Mouse (Mus musculus) bone marrow, adult 2 months (tissue): ENCODE results near the gene Slc38a3. TPM values are rescaled to one million over a fixed set of nuclear protein-coding genes. Genes with fewer than 3 reads are reported as not detected.

ENCODE experiments used
- H3K27ac ChIP-seq: fragments of 200-500 bp; 2 replicates; pipeline ENCODE4 v1.5.1; 2012; ENCODE audit warnings: low read depth, mild to moderate bottlenecking, control low read depth, inconsistent platforms, low read length; ENCODE audit not compliant: control insufficient read depth, poor library complexity, insufficient read depth
- H3K4me1 ChIP-seq: fragments of 200-500 bp; 2 replicates; pipeline ENCODE4 v1.6.1; 2011; ENCODE audit warnings: low read length; ENCODE audit not compliant: control insufficient read depth, insufficient read depth
- H3K4me3 ChIP-seq: fragments of 200-500 bp; replicated peaks from 2 replicates; pipeline ENCODE3; 2011; ENCODE audit warnings: mild to moderate bottlenecking, low read depth, low read length, control low read depth; ENCODE audit not compliant: control insufficient read depth
- CTCF ChIP-seq: fragments of 200-500 bp; IDR thresholded peaks from 2 replicates; pipeline ENCODE4 v1.5.1; 2011; ENCODE audit warnings: low read length, control low read depth; ENCODE audit not compliant: control insufficient read depth, insufficient read depth
- POLR2A ChIP-seq: fragments of 200-500 bp; IDR thresholded peaks from 2 replicates; pipeline ENCODE4 v1.6.1; 2011; ENCODE audit warnings: low read depth, mild to moderate bottlenecking, control low read depth, low read length, borderline replicate concordance; ENCODE audit not compliant: control insufficient read depth
- WGBS: fragments of 180-500 bp; shearing (Covaris S2); methylation state at CpG from one replicate; pipeline ENCODE4 v1.1.7; 2018; 5-methylcytosine and 5-hydroxymethylcytosine counted together
- polyA plus RNA-seq: library from polyadenylated mRNA; stranded (reverse); fragments of >200 nt; gene quantifications from 2 replicates; pipeline ENCODE4 v1.2.4, GENCODE M21; 2011; ENCODE audit warnings: low replicate concordance; ENCODE audit not compliant: missing spikeins, insufficient read depth, insufficient read length

The Slc38a3 gene
- polyA plus RNA-seq, 1 experiment = 4.7 TPM

DNA sequence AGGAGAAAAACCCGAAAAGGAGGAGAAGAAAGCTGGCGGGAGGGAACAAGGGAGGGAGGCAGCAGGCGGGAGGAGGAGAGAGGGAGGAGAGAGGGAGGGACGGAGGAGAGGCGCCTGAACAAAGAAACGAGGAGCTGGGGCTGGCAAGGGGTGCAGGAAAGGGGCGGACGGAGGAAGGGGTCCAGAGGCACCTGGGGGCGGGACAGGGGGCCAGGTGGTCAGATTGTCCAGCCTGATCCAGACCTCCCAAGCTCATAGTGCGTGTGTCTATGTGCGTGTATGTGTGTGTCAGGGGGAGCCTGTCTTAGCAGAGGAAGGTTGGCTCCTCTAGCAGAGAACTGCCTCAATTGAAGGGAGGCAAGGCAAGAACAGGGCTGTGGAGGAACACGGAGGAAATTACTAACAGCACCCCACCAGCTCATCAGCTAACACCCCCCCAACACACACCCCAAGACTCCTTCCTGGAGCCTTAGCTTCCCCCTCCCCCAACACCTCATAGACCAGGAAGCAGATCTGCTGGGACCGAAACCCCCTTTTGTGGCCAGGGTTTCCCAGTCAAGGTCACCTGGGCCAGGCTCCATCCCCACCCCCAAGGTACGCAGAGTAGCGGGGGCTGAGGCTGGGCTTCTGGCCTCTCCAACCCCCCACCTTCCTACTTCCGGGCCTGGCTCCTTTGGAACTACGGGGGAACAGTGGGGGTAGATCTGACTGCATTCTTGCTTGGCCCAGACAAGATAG lies 38.5 kb upstream of the Slc38a3 start:
- TF ChIP-seq CTCF = no peak
- no peak for TF ChIP-seq POLR2A
- no peaks in the 10 kb centered on the region; the same call in 1 of the 2 replicates for H3K4me1 ChIP-seq
- no peak overlapping the region for H3K4me3 ChIP-seq
- 6% methylated on average over 17 of the region's 17 CpGs for WGBS
- H3K27ac ChIP-seq = no peak overlapping the region

DNA sequence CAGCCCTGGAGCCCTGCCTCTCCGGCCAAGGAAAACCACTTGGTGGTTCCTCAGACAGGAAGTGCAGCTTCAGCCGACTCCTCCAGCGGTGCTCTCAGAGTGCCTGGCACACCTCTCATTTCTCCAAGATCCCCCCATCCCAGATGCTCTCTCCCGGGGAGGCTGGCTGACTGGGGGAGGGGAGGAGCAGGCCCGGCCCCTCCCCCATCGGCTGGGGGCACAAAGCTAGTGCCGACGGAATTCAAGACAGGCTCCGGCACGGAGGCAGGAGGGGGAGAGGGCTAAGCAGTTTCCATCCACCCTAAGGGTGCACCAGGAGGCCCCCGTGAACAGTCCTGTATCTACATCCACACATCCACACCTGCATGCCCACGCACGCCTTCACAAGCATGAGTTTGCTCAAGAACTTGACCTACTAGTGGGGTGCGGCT lies 37.5 kb upstream of the Slc38a3 start:
- TF ChIP-seq CTCF (no peak), POLR2A (no peak)
- no peaks in the 10 kb centered on the region; the same call in 1 of the 2 replicates for H3K4me1 ChIP-seq
- no peak overlapping the region for H3K4me3 ChIP-seq
- 15% methylated on average over 14 of the region's 14 CpGs for WGBS
- H3K27ac ChIP-seq = no peak overlapping the region

DNA sequence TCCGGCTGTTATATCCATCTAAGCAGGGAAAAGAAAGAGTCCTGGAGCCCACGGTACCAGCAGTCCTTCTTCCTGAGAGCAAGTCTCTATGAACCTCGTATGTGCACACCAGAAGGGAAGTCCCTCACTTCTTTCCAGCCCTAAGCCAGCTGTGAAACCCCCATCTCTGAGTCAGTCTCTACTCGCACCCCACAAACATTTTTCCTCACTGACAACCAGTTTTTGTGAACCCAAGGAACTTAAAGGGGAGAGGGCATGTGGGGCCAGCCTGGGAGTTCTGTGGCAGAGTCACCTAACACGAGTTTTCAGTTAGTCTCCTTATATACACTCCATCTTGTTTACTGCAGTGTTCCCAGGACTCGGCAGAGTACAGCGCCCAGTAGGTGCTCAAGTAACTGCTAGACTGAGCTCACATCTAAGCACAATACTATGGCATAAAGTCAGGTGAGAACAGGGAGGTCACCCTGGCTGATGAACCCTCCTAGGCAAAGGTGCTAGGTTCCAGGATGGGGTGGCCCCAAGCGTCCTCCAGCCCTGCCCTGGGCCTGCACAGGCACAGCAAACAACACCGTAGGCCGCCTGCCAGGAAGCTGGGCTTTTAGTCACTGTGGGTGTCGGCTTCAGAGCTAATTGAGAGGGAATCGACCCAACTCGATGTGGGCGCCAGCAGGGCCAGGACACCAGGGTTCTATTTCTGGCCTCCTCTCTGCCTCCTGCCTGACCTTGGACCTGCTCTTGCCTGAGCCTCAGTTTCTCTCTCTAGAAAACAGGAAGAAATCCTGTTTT lies 34.2 kb upstream of the Slc38a3 start:
- Histone ChIP-seq H3K4me1 (no peaks in the 10 kb centered on the region), H3K4me3 (no peak overlapping the region), H3K27ac (no peak overlapping the region)
- TF ChIP-seq CTCF (no peak), POLR2A (no peak)
- 66% methylated on average over 14 of the region's 14 CpGs for WGBS

DNA sequence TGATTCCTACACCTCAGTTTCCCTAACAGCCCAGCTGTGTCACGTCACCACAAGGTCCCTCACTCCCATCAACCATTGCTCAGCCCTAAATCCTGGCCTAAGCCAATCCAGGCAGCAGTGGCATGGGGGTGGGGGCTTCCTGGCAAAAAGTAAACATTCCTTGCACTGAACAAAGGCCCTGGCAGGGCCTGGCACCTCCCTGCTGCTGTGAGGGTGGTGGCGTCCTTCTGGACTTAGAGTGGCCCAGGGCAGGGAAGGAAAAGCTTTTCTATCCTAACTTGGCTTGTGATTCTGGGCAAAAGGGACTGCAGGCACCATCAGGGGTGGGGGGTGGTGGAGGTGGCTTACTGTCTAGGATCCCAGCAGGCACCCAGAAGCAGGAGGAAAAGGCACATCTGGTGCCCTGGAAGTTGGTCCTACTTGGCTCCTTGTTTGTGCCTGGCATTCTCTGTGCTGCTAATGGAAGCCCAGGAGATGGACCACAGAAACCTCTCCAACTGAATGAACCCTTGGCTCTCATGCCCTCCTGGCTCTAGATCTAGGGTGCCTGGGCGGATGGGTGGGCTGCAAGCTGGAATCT lies 33.4 kb upstream of the Slc38a3 start:
- Histone ChIP-seq H3K4me3 (no peak overlapping the region), H3K4me1 (no peaks in the 10 kb centered on the region), H3K27ac (no peak overlapping the region)
- 83% methylated on average over 3 of the region's 3 CpGs for WGBS
- no peak for TF ChIP-seq CTCF

DNA sequence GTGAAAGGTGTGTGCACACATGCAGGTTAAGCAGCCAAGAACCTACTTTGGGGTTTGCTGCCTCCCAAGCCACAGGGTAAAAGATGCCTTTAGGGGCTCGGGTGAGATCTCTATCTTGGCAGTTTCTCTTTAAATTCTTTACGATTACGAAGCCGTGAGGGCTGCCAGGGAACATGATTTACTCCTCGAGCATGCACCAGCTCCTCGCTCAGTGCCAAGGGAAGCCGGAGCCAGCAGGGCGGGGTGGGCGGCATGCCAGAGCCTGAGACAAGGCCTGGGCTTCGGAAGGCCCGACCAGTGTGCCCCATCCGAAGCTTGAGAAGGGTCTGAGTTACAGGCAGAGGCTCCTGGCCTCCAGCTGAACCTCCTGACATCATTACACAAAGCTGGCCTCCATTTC lies 32.3 kb upstream of the Slc38a3 start:
- Histone ChIP-seq H3K27ac (no peak overlapping the region), H3K4me1 (no peaks in the 10 kb centered on the region), H3K4me3 (no peak overlapping the region)
- WGBS = 48% methylated on average over 12 of the region's 12 CpGs
- TF ChIP-seq POLR2A (no peak), CTCF (no peak)

DNA sequence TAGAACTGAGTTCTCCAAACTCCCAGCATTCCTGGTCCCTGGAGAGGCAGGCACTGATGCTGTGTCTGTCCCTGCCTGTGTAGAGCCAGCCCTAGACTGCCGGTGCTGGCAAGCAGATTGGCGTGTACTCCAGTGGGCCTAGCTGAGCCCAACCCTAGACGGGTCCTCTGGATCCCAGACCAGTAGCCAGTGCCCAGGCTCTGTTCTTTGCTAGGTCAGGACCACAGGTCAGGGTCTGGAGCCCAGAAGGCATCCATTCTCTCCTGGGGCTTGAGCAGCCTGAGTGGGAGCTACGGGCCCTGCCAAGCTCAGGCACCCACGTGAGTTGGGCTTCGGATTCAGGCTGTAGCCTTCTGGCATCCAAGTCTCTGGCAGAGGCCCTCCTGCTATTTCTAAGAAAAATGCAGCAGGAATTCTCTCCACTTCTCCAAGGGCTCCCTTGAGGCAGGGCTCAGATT lies 30.8 kb upstream of the Slc38a3 start:
- H3K27ac ChIP-seq = no peak overlapping the region
- no peak overlapping the region for H3K4me3 ChIP-seq
- WGBS = 84% methylated on average over 6 of the region's 6 CpGs
- TF ChIP-seq CTCF = no peak
- TF ChIP-seq POLR2A = no peak
- no peaks in the 10 kb centered on the region for H3K4me1 ChIP-seq

DNA sequence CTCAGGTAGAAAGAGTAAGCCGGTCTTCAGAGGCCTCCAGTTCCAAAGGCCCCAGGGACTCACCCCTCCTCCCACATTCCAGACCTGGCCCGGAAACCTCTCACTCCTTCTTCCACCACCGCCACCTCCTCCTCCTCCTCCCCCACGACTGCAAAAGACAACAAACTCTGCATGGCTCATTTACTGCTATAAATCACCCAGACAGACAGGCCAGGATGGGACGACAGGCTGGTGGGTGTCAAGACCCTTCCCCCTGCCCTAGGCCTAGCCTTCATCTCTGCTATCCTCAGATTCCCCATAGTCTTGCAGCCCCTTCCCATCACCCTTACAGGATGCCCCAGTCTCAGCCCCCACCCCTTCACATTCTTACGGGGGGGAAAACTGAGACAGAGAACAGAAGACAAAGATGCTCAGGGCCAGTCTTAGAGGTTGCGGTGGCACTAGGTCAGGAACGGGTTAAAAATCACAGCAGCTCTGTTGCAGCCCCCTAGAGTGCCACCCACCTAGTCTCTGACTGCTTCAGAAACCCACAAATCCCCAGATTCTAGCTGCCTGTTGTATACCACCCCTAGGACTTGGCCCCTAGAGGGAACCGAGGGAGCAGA lies 30.1 kb upstream of the Slc38a3 start:
- Histone ChIP-seq H3K27ac (no peak overlapping the region), H3K4me3 (no peak overlapping the region), H3K4me1 (no peaks in the 10 kb centered on the region)
- TF ChIP-seq POLR2A = no peak
- TF ChIP-seq CTCF = no peak
- WGBS = 79% methylated on average over 9 of the region's 9 CpGs

DNA sequence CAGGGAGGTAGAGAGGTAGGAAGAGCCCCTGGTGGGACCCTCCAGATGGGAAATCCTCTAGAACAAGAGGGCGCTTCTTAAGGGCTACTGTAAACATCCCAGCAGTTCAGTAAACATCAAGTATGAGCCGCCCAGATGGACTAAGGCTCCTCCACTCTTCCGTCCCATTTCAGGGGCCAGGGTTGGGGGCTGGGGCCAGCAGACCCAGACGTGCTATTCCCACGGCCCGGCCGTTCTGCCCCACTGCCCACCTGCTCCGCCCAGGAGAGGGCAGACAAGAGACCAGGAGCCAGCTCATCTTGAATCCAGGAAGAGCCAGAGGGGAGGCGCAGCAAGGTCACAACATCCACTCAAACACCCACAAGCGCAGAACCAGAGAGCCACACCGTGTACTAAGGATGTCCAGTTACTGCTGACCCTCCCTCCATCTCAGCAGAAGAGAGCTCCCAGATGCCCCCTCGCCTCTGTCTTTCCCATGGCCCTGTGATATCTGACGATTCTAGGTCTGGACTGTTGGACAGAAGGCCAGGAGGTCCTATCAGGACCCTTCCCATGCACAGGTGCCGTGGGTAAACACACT lies 29.4 kb upstream of the Slc38a3 start:
- no peak overlapping the region for H3K4me3 ChIP-seq
- no peaks in the 10 kb centered on the region for H3K4me1 ChIP-seq
- WGBS = 82% methylated on average over 14 of the region's 14 CpGs
- no peak overlapping the region for H3K27ac ChIP-seq
- TF ChIP-seq CTCF (no peak), POLR2A (no peak)
